Mouse (Mus musculus): ENCODE measurements around the gene Gm28551. TPM values are rescaled to one million over a fixed set of nuclear protein-coding genes. Genes with fewer than 3 reads are reported as not detected.
"Not testable (repeated sequence)": the region's sequence is repeated elsewhere in the genome, so short reads cannot be mapped to it uniquely, and the experiment has no call there.

Gene Gm28551
- total and polyA plus RNA-seq, 3 experiments = 0.04 to 1.1 TPM; not detected in 1

GRCm38 (mm10) chr1:53384085-53384688 lies 31.7 kb upstream of the Gm28551 start:
- no peak overlapping the region for H3K9ac ChIP-seq (ENCODE audit: insufficient read depth, low read depth)
- dilution Hi-C loops (cut with MboI; ENCODE audit: extremely low pct_ligation_motif_present, extremely low pct_unique_long_range_greater_than_20kb, low sequenced_read_pairs) = no loop called here
- no peak overlapping the region for H3K27ac ChIP-seq (ENCODE audit: insufficient read depth, low read depth)
- no peaks in the 10 kb centered on the region for H3K79me2 ChIP-seq (replicated peaks; ENCODE audit: control insufficient read depth, extremely low read depth, insufficient read depth, poor library complexity, severe bottlenecking)
- H3K4me1 ChIP-seq (ENCODE audit: control insufficient read depth in 1 of 2, insufficient read depth in 2 of 2) = no peaks in the 10 kb centered on the region
- TF ChIP-seq EP300 (IDR thresholded peaks at IDR 0.05; ENCODE audit: low read length) = no peak
- TF ChIP-seq ZMIZ1 (IDR thresholded peaks at IDR 0.05; ENCODE audit: low read depth, low read length) = no peak
- no peak for TF ChIP-seq NELFE (IDR thresholded peaks at IDR 0.05; ENCODE audit: low read depth, low read length)
- TF ChIP-seq SMC3 (IDR thresholded peaks at IDR 0.05; ENCODE audit: low read depth, low read length) = no peak
- TF ChIP-seq CTCF (conservative IDR thresholded peaks at IDR 0.05 in 1 of 2, IDR thresholded peaks at IDR 0.05 in 1 of 2; ENCODE audit: low read depth in 2 of 2, low read length in 2 of 2) = no peak
- TF ChIP-seq TCF12 (IDR thresholded peaks at IDR 0.05; ENCODE audit: low read depth, low read length) = no peak
- no peak for TF ChIP-seq RCOR1 (conservative IDR thresholded peaks at IDR 0.05; ENCODE audit: low read depth, low read length)
- TF ChIP-seq SIN3A (IDR thresholded peaks at IDR 0.05; ENCODE audit: low read length) = no peak
- no peak for TF ChIP-seq GABPA (IDR thresholded peaks at IDR 0.05; ENCODE audit: insufficient replicate concordance, low read depth, low read length)
- no peak for TF ChIP-seq MAX (IDR thresholded peaks at IDR 0.05; ENCODE audit: low read length)
- TF ChIP-seq ETS1 (conservative IDR thresholded peaks at IDR 0.05; ENCODE audit: low read depth, low read length) = no peak
- no peak for TF ChIP-seq CHD1 (IDR thresholded peaks at IDR 0.05; ENCODE audit: low read depth, low read length)
- TF ChIP-seq USF1 (IDR thresholded peaks at IDR 0.05; ENCODE audit: low read depth, low read length) = no peak
- no peak overlapping the region for H3K4me2 ChIP-seq (ENCODE audit: insufficient read depth, low read depth, poor library complexity, severe bottlenecking)
- H3K27me3 ChIP-seq (replicated peaks) = no peaks in the 10 kb centered on the region
- no peaks in the 10 kb centered on the region for H3K36me3 ChIP-seq (replicated peaks in 1 of 2; ENCODE audit: control insufficient read depth in 1 of 2, insufficient read depth in 1 of 2, low read length in 1 of 2)
- in situ Hi-C loops (cut with MboI; ENCODE audit: low pct_ligation_motif_present, low pct_unique_long_range_greater_than_20kb, low sequenced_read_pairs) = no loop called here
- no peak overlapping the region for H3K4me3 ChIP-seq (replicated peaks in 1 of 3; ENCODE audit: low read depth in 2 of 3, low read length in 2 of 3, poor library complexity in 1 of 3)
- no peaks in the 10 kb centered on the region for H3K9me3 ChIP-seq (replicated peaks; ENCODE audit: low read length)
- no peak for DNase-seq (ENCODE audit: extremely low read depth)

GRCm38 (mm10) chr1:53377731-53378130 lies 25.3 kb upstream of the Gm28551 start:
- no peak overlapping the region for H3K4me2 ChIP-seq (ENCODE audit: insufficient read depth, low read depth, poor library complexity, severe bottlenecking)
- H3K4me1 ChIP-seq (ENCODE audit: control insufficient read depth in 1 of 2, insufficient read depth in 2 of 2) = no peaks in the 10 kb centered on the region
- H3K36me3 ChIP-seq (replicated peaks in 1 of 2; ENCODE audit: control insufficient read depth in 1 of 2, insufficient read depth in 1 of 2, low read length in 1 of 2) = no peaks in the 10 kb centered on the region
- no peaks in the 10 kb centered on the region for H3K27me3 ChIP-seq (replicated peaks)
- in situ Hi-C loops (cut with MboI; ENCODE audit: low pct_ligation_motif_present, low pct_unique_long_range_greater_than_20kb, low sequenced_read_pairs) (no loop called here), dilution Hi-C loops (cut with MboI; ENCODE audit: extremely low pct_ligation_motif_present, extremely low pct_unique_long_range_greater_than_20kb, low sequenced_read_pairs) (no loop called here)
- no peaks in the 10 kb centered on the region for H3K79me2 ChIP-seq (replicated peaks; ENCODE audit: control insufficient read depth, extremely low read depth, insufficient read depth, poor library complexity, severe bottlenecking)
- H3K4me3 ChIP-seq (replicated peaks in 1 of 3; ENCODE audit: low read depth in 2 of 3, low read length in 2 of 3, poor library complexity in 1 of 3) = no peak overlapping the region
- no peaks in the 10 kb centered on the region for H3K9me3 ChIP-seq (replicated peaks; ENCODE audit: low read length)
- H3K9ac ChIP-seq (ENCODE audit: insufficient read depth, low read depth) = no peak overlapping the region
- H3K27ac ChIP-seq (ENCODE audit: insufficient read depth, low read depth) = no peak overlapping the region
- no peak for TF ChIP-seq MXI1 (IDR thresholded peaks at IDR 0.05; ENCODE audit: low read depth, low read length)
- no peak for TF ChIP-seq GABPA (IDR thresholded peaks at IDR 0.05; ENCODE audit: insufficient replicate concordance, low read depth, low read length)
- TF ChIP-seq ZNF384 (IDR thresholded peaks at IDR 0.05; ENCODE audit: low read depth, low read length) = no peak
- no peak for TF ChIP-seq CHD2 (IDR thresholded peaks at IDR 0.05; ENCODE audit: low read length)
- TF ChIP-seq BHLHE40 (IDR thresholded peaks at IDR 0.05; ENCODE audit: low read depth, low read length) = no peak
- no peak for TF ChIP-seq MAFK (IDR thresholded peaks at IDR 0.05; ENCODE audit: insufficient replicate concordance, low read length)
- TF ChIP-seq RCOR1 (conservative IDR thresholded peaks at IDR 0.05; ENCODE audit: low read depth, low read length) = no peak
- TF ChIP-seq MAX (IDR thresholded peaks at IDR 0.05; ENCODE audit: low read length) = no peak
- no peak for TF ChIP-seq CHD1 (IDR thresholded peaks at IDR 0.05; ENCODE audit: low read depth, low read length)
- no peak for TF ChIP-seq POLR2A (IDR thresholded peaks at IDR 0.05; ENCODE audit: low read depth, low read length)
- TF ChIP-seq TCF12 (IDR thresholded peaks at IDR 0.05; ENCODE audit: low read depth, low read length) = no peak
- no peak for TF ChIP-seq USF2 (conservative IDR thresholded peaks at IDR 0.05; ENCODE audit: low read depth, low read length)
- TF ChIP-seq NRF1 (IDR thresholded peaks at IDR 0.05; ENCODE audit: low read depth, low read length) = no peak
- DNase-seq (ENCODE audit: extremely low read depth) = no peak

- H3K79me2 ChIP-seq (replicated peaks; ENCODE audit: control insufficient read depth, extremely low read depth, insufficient read depth, poor library complexity, severe bottlenecking); H3K4me1 ChIP-seq (ENCODE audit: control insufficient read depth in 1 of 2, insufficient read depth in 2 of 2); H3K4me3 ChIP-seq (replicated peaks in 1 of 3; ENCODE audit: low read depth in 2 of 3, low read length in 2 of 3, poor library complexity in 1 of 3); in situ Hi-C loops (cut with MboI; ENCODE audit: low pct_ligation_motif_present, low pct_unique_long_range_greater_than_20kb, low sequenced_read_pairs); dilution Hi-C loops (cut with MboI; ENCODE audit: extremely low pct_ligation_motif_present, extremely low pct_unique_long_range_greater_than_20kb, low sequenced_read_pairs); H3K27me3 ChIP-seq (replicated peaks); DNase-seq (ENCODE audit: extremely low read depth); H3K9ac ChIP-seq (ENCODE audit: insufficient read depth, low read depth); H3K9me3 ChIP-seq (replicated peaks; ENCODE audit: low read length); H3K4me2 ChIP-seq (ENCODE audit: insufficient read depth, low read depth, poor library complexity, severe bottlenecking); H3K27ac ChIP-seq (ENCODE audit: insufficient read depth, low read depth); H3K36me3 ChIP-seq (replicated peaks in 1 of 2; ENCODE audit: control insufficient read depth in 1 of 2, insufficient read depth in 1 of 2, low read length in 1 of 2): not testable (repeated sequence)
Measured at GRCm38 (mm10) chr1:53375965-53376364, 23.5 kb upstream of the Gm28551 start.

Data from CH12.LX (cell line).